Mouse (Mus musculus) liver, embryonic 13.5 days (tissue): ENCODE results near the gene Lef1. TPM values are rescaled to one million over a fixed set of nuclear protein-coding genes. Genes with fewer than 3 reads are reported as not detected.

ENCODE experiments used
- ATAC-seq: fragments of 200-750 bp; cut with Nextera tagmentation; 2 replicates; pipeline ENCODE4 v1.8.0; 2017; ENCODE audit warnings: low read depth, mild to moderate bottlenecking, moderate number of reproducible peaks, moderate library complexity
- DNase-seq: peaks from one replicate; pipeline ENCODE4 v3.0.0; 2022
- H3K27ac ChIP-seq: fragments of 300-500 bp; sonication (generic); 2 replicates; pipeline ENCODE4 v1.5.1; 2015; ENCODE audit warnings: moderate library complexity, mild to moderate bottlenecking, inconsistent platforms
- H3K27me3 ChIP-seq: fragments of 300-500 bp; sonication (generic); 2 replicates; pipeline ENCODE4 v1.6.1; 2015; ENCODE audit warnings: mild to moderate bottlenecking, inconsistent platforms
- H3K36me3 ChIP-seq: fragments of 300-500 bp; sonication (generic); 2 replicates; pipeline ENCODE4 v1.6.1; 2015; ENCODE audit warnings: mild to moderate bottlenecking, inconsistent platforms
- H3K4me1 ChIP-seq: fragments of 300-500 bp; sonication (generic); replicated peaks from 2 replicates; pipeline ENCODE4 v1.6.1; 2015; ENCODE audit warnings: inconsistent platforms
- H3K4me2 ChIP-seq: fragments of 300-500 bp; sonication (generic); 2 replicates; pipeline ENCODE4 v1.6.1; 2015; ENCODE audit warnings: inconsistent platforms, mild to moderate bottlenecking, moderate library complexity
- H3K4me3 ChIP-seq: fragments of 300-500 bp; sonication (generic); replicated peaks from 2 replicates; pipeline ENCODE4 v1.5.1; 2015; ENCODE audit warnings: mild to moderate bottlenecking, inconsistent platforms
- H3K9ac ChIP-seq: fragments of 300-500 bp; sonication (generic); 2 replicates; pipeline ENCODE4 v1.6.1; 2015; ENCODE audit warnings: mild to moderate bottlenecking, inconsistent platforms
- H3K9me3 ChIP-seq: fragments of 300-500 bp; sonication (generic); replicated peaks from 2 replicates; pipeline ENCODE4 v1.6.1; 2016; ENCODE audit warnings: inconsistent platforms
- WGBS: fragments of 180-500 bp; shearing (Covaris S2); methylation state at CpG from one replicate; pipeline ENCODE4 v1.1.7; 2015; ENCODE audit not compliant: insufficient replicate concordance; 5-methylcytosine and 5-hydroxymethylcytosine counted together
- polyA plus RNA-seq: library from polyadenylated mRNA; unstranded; fragments of >200 nt; fragmentation: Nextera tagmentation; extraction: Ambion mirVana; gene quantifications from 2 replicates; pipeline ENCODE4 v1.2.1, GENCODE M21; 2015

Lef1 gene
- polyA plus RNA-seq, 1 experiment from 2014 or later, result 0.21 TPM

GRCm38 (mm10) chr3:131170099-131170643 is 59.9 kb downstream of the Lef1 start:
- Histone ChIP-seq H3K4me2 (no peak overlapping the region), H3K27me3 (no peaks in the 10 kb centered on the region), H3K4me3 (no peak overlapping the region), H3K36me3 (no peaks in the 10 kb centered on the region), H3K9ac (no peak overlapping the region), H3K9me3 (no peaks in the 10 kb centered on the region), H3K27ac (no peak overlapping the region), H3K4me1 (no peaks in the 10 kb centered on the region)
- WGBS, result 65% methylated on average over 6 of the region's 6 CpGs
- DNase-seq, result no peak
- no peak for ATAC-seq

GRCm38 (mm10) chr3:131171292-131171960 is 61.2 kb downstream of the Lef1 start:
- no peak overlapping the region for H3K27ac ChIP-seq
- H3K36me3 ChIP-seq, result no peaks in the 10 kb centered on the region
- H3K4me1 ChIP-seq, result no peaks in the 10 kb centered on the region
- DNase-seq, result no peak
- H3K9ac ChIP-seq, result no peak overlapping the region
- no peak for ATAC-seq
- no peak overlapping the region for H3K4me3 ChIP-seq
- no peaks in the 10 kb centered on the region for H3K9me3 ChIP-seq
- H3K4me2 ChIP-seq, result no peak overlapping the region
- no peaks in the 10 kb centered on the region for H3K27me3 ChIP-seq
- whole genome bisulfite sequencing, result 50% methylated on average over 11 of the region's 11 CpGs

- H3K4me3 ChIP-seq, result no peak overlapping the region
- no peaks in the 10 kb centered on the region for H3K36me3 ChIP-seq
- ATAC-seq (no peak), DNase-seq (no peak)
- no peaks in the 10 kb centered on the region for H3K9me3 ChIP-seq
- H3K4me2 ChIP-seq, result no peak overlapping the region
- WGBS, result 58% methylated on average over 4 of the region's 4 CpGs
- no peak overlapping the region for H3K9ac ChIP-seq
- no peak overlapping the region for H3K27ac ChIP-seq
- no peaks in the 10 kb centered on the region for H3K4me1 ChIP-seq
- no peaks in the 10 kb centered on the region for H3K27me3 ChIP-seq
Measured at GRCm38 (mm10) chr3:131172293-131172692, 62.0 kb downstream of the Lef1 start.

DNA sequence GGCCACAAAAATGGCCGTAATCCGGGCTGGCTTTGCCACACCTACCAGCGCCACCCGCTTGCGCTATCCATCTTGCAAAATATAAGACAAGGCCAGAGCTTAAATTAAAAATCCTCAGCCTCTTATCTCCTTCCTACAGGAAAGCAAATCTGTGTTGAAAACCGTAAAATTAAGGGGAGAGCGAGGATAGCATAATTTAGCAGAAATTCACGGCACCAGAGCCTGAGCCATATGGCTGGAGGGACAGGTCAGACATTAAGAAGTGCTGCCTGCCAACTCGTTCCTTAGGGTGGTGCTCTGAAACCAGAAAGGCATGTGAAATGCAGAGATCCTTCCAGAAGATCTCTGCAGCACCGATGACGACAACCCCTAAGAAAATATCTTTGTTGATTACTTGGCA is 70.7 kb downstream of the Lef1 start:
- no peak for DNase-seq
- no peak for ATAC-seq
- no peaks in the 10 kb centered on the region for H3K9me3 ChIP-seq
- no peak overlapping the region for H3K27ac ChIP-seq
- no peaks in the 10 kb centered on the region for H3K36me3 ChIP-seq
- no peaks in the 10 kb centered on the region for H3K4me1 ChIP-seq
- H3K27me3 ChIP-seq, result no peaks in the 10 kb centered on the region
- no peak overlapping the region for H3K4me2 ChIP-seq
- no peak overlapping the region for H3K9ac ChIP-seq
- H3K4me3 ChIP-seq, result no peak overlapping the region
- WGBS, result 78% methylated on average over 11 of the region's 11 CpGs

DNA sequence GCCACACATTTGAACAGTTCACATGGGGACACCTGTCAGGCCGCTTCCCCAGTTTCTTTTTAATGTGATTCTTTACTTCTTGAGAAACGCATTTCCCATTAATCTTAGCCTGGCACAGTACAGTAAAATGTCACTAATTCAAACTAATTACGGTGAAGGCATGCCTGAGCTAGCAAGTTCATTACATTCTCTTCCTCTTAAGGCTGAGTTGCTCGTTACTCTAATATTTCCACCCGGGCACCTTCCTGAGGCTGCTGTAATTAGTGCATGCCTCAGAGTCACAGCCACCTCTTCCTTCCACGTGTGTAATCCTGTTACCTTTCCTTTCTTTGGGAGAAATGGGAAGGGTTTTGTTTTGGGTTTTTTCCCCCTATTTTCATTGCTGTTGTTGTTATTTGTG is 71.9 kb downstream of the Lef1 start:
- H3K4me2 ChIP-seq, result no peak overlapping the region
- H3K9ac ChIP-seq, result no peak overlapping the region
- DNase-seq, result no peak
- no peak overlapping the region for H3K4me3 ChIP-seq
- H3K27me3 ChIP-seq, result no peaks in the 10 kb centered on the region
- ATAC-seq, result no peak
- H3K27ac ChIP-seq, result no peak overlapping the region
- H3K36me3 ChIP-seq, result no peaks in the 10 kb centered on the region
- 58% methylated on average over 6 of the region's 6 CpGs for WGBS
- H3K9me3 ChIP-seq, result no peaks in the 10 kb centered on the region
- no peaks in the 10 kb centered on the region for H3K4me1 ChIP-seq

DNA sequence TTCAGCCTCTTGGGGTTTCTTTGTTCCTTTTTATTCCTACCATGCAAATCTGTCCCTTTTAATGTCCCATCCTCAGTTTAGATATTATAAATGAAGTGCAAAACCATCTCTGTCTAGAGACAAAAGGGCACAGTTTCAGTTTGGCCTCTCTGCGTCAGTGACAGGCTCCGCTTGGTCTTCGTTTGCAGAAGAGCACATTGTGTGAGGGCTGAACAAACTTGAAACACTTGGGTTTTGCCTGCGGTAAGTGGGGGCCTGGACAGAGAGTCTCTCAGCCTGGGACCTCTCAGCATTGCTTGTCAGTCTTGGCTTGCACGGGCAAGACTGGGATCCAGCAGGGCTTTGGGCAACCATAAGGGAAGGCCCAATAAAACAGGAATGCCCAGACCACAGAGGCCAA is 75.9 kb downstream of the Lef1 start:
- WGBS, result 72% methylated on average over 5 of the region's 5 CpGs
- ATAC-seq, result no peak
- no peak overlapping the region for H3K9ac ChIP-seq
- no peak overlapping the region for H3K4me2 ChIP-seq
- no peaks in the 10 kb centered on the region for H3K9me3 ChIP-seq
- DNase-seq, result no peak
- H3K27ac ChIP-seq, result no peak overlapping the region
- no peaks in the 10 kb centered on the region for H3K4me1 ChIP-seq
- H3K27me3 ChIP-seq, result peaks cover 2% of the 10 kb centered on the region; the same call in 1 of the 2 replicates
- H3K36me3 ChIP-seq, result no peaks in the 10 kb centered on the region
- no peak overlapping the region for H3K4me3 ChIP-seq

- ATAC-seq (no peak), DNase-seq (no peak)
- Histone ChIP-seq H3K36me3 (no peaks in the 10 kb centered on the region), H3K4me1 (no peaks in the 10 kb centered on the region), H3K27me3 (peaks cover 2% of the 10 kb centered on the region; the same call in 1 of the 2 replicates), H3K4me3 (no peak overlapping the region), H3K9ac (no peak overlapping the region), H3K4me2 (no peak overlapping the region), H3K9me3 (no peaks in the 10 kb centered on the region), H3K27ac (no peak overlapping the region)
- WGBS, result 46% methylated on average over 11 of the region's 11 CpGs
Measured at GRCm38 (mm10) chr3:131190239-131190638, 80.0 kb downstream of the Lef1 start.

DNA sequence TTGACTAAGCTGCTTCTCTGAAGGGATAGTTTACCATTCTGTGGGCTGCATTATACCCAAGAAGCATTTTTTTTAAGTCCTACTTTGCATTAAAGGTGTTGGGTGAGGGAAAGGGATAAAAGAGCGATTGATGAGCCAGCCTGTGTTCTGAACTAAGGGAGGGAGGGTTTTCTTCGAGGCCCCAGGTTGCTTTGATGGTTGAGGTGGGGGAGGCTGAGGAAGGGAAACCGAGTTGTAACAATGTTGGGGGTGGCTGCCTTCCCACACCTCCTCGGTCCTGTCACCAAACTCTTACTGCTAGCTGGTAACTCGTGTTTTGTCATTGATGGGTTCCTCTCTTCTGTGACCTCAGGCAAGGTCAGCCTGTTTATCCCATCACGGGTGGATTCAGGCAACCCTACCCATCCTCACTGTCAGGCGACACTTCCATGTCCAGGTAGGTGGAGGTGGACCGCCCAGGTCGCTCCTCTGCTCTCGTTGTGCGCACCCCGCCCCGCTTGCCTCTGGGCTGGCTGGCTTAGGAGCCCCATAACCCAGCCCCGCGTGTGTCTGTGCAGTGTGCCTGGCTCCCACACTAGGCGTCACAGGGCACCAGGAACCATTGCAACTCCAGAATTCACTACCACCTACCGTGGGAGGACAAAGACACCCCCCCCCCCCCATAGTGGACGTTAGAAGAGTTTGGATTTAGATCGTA is 80.5 kb downstream of the Lef1 start:
- WGBS, result 69% methylated on average over 19 of the region's 19 CpGs
- Histone ChIP-seq H3K9me3 (no peaks in the 10 kb centered on the region), H3K4me2 (no peak overlapping the region), H3K9ac (no peak overlapping the region), H3K4me3 (no peak overlapping the region), H3K27ac (no peak overlapping the region), H3K27me3 (peaks cover 2% of the 10 kb centered on the region; the same call in 1 of the 2 replicates), H3K36me3 (no peaks in the 10 kb centered on the region), H3K4me1 (no peaks in the 10 kb centered on the region)
- ATAC-seq (no peak), DNase-seq (no peak)

DNA sequence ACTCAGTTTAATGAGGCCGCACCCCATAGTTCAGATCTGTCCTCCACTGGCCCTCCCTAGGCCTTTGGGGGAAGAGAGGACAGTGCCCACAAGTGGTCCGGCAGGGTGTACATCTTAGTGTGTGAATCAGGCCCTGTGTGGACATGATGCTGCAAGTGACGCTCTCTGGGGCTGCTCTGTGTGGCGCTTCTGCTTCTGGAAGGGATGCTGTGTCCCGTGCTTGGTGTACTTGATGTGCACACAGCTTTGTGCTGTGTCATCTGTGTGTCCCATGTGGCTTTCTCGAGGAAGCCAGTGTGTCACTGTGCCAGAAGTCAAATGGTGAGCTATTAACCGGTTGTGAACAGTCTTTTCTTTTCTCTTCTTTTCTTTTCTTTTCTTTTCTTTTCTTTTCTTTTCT is 81.2 kb downstream of the Lef1 start:
- peaks cover 5% of the 10 kb centered on the region; the same call in 1 of the 2 replicates for H3K27me3 ChIP-seq
- no peaks in the 10 kb centered on the region for H3K4me1 ChIP-seq
- H3K27ac ChIP-seq, result no peak overlapping the region
- no peak overlapping the region for H3K4me3 ChIP-seq
- H3K9ac ChIP-seq, result no peak overlapping the region
- no peak for DNase-seq
- H3K36me3 ChIP-seq, result no peaks in the 10 kb centered on the region
- no peak for ATAC-seq
- no peak overlapping the region for H3K4me2 ChIP-seq
- H3K9me3 ChIP-seq, result no peaks in the 10 kb centered on the region
- WGBS, result 71% methylated on average over 7 of the region's 7 CpGs

DNA sequence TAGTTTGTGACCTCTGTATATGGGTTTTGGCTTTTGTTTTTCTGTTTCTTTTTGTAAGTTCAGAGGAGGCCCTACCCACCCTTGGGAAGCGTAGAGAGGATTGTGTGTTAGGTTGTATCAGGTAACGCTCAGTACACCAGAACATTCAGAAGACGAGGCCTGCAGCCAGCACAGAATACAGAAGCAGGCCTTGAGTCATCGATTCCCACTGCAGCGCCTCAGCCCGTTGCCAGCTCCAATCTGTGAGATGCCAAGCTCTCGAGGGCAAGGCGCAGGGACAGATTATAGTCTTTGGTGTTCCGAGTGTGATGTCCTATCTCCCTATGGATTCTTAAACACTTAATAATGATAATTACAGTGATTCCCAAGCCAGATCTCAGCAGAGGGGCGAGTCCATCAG is 85.8 kb downstream of the Lef1 start:
- H3K4me3 ChIP-seq, result no peak overlapping the region
- no peaks in the 10 kb centered on the region for H3K9me3 ChIP-seq
- DNase-seq, result no peak
- H3K36me3 ChIP-seq, result no peaks in the 10 kb centered on the region
- H3K4me1 ChIP-seq, result no peaks in the 10 kb centered on the region
- H3K27ac ChIP-seq, result no peak overlapping the region
- H3K9ac ChIP-seq, result no peak overlapping the region
- 66% methylated on average over 10 of the region's 10 CpGs for WGBS
- no peak for ATAC-seq
- 0 out of 2 replicates have a peak, but pooled peaks cover 3% of the 10 kb centered on the region for H3K27me3 ChIP-seq
- no peak overlapping the region for H3K4me2 ChIP-seq

DNA sequence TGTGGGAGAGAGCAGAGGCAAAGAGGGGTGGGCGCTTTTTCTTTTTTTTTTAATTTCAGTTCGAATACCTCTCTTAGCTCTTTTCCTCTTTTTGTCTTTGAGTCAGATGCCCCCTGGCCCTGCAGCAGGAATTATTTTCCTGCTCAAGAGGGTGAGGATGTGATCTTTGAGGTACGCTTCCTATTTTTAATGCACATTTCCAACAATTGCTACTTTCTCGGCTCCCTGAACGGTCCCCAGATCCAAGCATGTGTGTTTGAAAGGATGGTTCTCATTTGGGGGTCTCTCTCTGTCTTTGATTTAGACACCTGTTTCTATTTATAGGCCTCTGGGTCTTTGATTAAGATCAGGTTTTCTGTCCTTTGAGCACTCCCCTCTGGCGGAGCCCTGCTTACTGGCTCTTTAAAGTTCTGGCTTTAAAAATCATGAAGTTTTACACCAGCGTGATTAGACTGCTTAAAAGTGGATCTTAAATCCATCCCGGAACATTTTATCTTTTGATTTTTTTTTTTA is 86.3 kb downstream of the Lef1 start:
- Histone ChIP-seq H3K4me3 (no peak overlapping the region), H3K9ac (no peak overlapping the region), H3K27ac (no peak overlapping the region), H3K4me2 (no peak overlapping the region), H3K36me3 (no peaks in the 10 kb centered on the region), H3K27me3 (0 out of 2 replicates have a peak, but pooled peaks cover 3% of the 10 kb centered on the region), H3K9me3 (no peaks in the 10 kb centered on the region), H3K4me1 (no peaks in the 10 kb centered on the region)
- ATAC-seq (no peak), DNase-seq (no peak)
- WGBS, result 73% methylated on average over 8 of the region's 8 CpGs
